Mouse (Mus musculus) limb, embryonic 14.5 days (tissue): ENCODE data around the gene Inca1. TPM values are rescaled to one million over a fixed set of nuclear protein-coding genes. Genes with fewer than 3 reads are reported as not detected.

Experiments
- ATAC-seq: fragments of 200-750 bp; cut with Nextera tagmentation; 2 replicates; pipeline ENCODE4 v1.8.0; 2017; ENCODE audit warnings: low read depth, moderate number of reproducible peaks, moderate TSS enrichment; ENCODE audit not compliant: low FRiP score
- DNase-seq: peaks from one replicate; pipeline ENCODE4 v3.0.0-alpha.2; 2015; ENCODE audit warnings: low spot score
- H3K27ac ChIP-seq: fragments of 300-500 bp; sonication (generic); replicated peaks from 2 replicates; pipeline ENCODE4 v1.5.1; 2014; ENCODE audit warnings: low read depth, mild to moderate bottlenecking, low read length, moderate library complexity, mixed read lengths
- H3K27me3 ChIP-seq: fragments of 300-500 bp; sonication (generic); 2 replicates; pipeline ENCODE4 v1.6.1; 2014; ENCODE audit warnings: low read length, mixed read lengths; ENCODE audit not compliant: control insufficient read depth, insufficient read depth
- H3K36me3 ChIP-seq: fragments of 300-500 bp; sonication (generic); 2 replicates; pipeline ENCODE4 v1.6.1; 2014; ENCODE audit warnings: mild to moderate bottlenecking, low read length, moderate library complexity, mixed read lengths; ENCODE audit not compliant: control insufficient read depth, insufficient read depth
- H3K4me1 ChIP-seq: fragments of 300-500 bp; sonication (generic); 2 replicates; pipeline ENCODE4 v1.6.1; 2014; ENCODE audit warnings: antibody characterized with exemption, low read length, mixed read lengths; ENCODE audit not compliant: control insufficient read depth, insufficient read depth
- H3K4me2 ChIP-seq: fragments of 300-500 bp; sonication (generic); replicated peaks from 2 replicates; pipeline ENCODE4 v1.6.1; 2014; ENCODE audit warnings: low read depth, mild to moderate bottlenecking, low read length, moderate library complexity; ENCODE audit not compliant: severe bottlenecking
- H3K4me3 ChIP-seq: fragments of 300-500 bp; sonication (generic); replicated peaks from 2 replicates; pipeline ENCODE4 v1.5.1; 2014; ENCODE audit warnings: low read length
- H3K9ac ChIP-seq: fragments of 300-500 bp; sonication (generic); 2 replicates; pipeline ENCODE4 v1.6.1; 2014; ENCODE audit warnings: mild to moderate bottlenecking, low read depth, low read length, moderate library complexity; ENCODE audit not compliant: severe bottlenecking
- H3K9me3 ChIP-seq: fragments of 300-500 bp; sonication (generic); 2 replicates; pipeline ENCODE4 v1.6.1; 2016; ENCODE audit warnings: low read length; ENCODE audit not compliant: control insufficient read depth
- POLR2A ChIP-seq: fragments of 200-500 bp; IDR thresholded peaks from 2 replicates; pipeline ENCODE4 v1.8.0; 2012; ENCODE audit warnings: inconsistent platforms, mild to moderate bottlenecking, moderate library complexity, borderline replicate concordance; ENCODE audit not compliant: insufficient read depth, insufficient read length; ENCODE audit errors: extremely low read depth
- WGBS: fragments of 180-500 bp; shearing (Covaris S2); extraction: QIAGEN DNeasy Blood & Tissue Kit; methylation state at CpG from one replicate; pipeline ENCODE4 v1.1.7; 2014; 5-methylcytosine and 5-hydroxymethylcytosine counted together
- polyA plus RNA-seq, 2 experiments: library from polyadenylated mRNA; depleted of rRNA in 1 of 2; stranded (reverse) in 1 of 2; unstranded in 1 of 2; fragments of >200 nt; fragmentation: Nextera tagmentation in 1 of 2; extraction: Ambion mirVana in 1 of 2; gene quantifications; 2 replicates each; pipeline versions ENCODE4 v1.2.1 to v1.2.3; 2012 to 2014

Inca1 gene
- polyA plus RNA-seq, 2 experiments, result 0.81 to 1.3 TPM

- no peaks in the 10 kb centered on the region for H3K27me3 ChIP-seq
- H3K4me2 ChIP-seq, result no peak overlapping the region
- DNase-seq (no peak), ATAC-seq (no peak)
- peaks cover 11% of the 10 kb centered on the region for H3K4me1 ChIP-seq
- no peaks in the 10 kb centered on the region for H3K9me3 ChIP-seq
- no peak overlapping the region for H3K27ac ChIP-seq
- no peak overlapping the region for H3K4me3 ChIP-seq
- H3K9ac ChIP-seq, result no peak overlapping the region
- TF ChIP-seq POLR2A, result no peak
- peaks cover 63% of the 10 kb centered on the region for H3K36me3 ChIP-seq
- WGBS, result 97% methylated on average over 8 of the region's 8 CpGs
Observed at GRCm38 (mm10) chr11:70666687-70667086, 33.3 kb downstream of the Inca1 start.

DNA sequence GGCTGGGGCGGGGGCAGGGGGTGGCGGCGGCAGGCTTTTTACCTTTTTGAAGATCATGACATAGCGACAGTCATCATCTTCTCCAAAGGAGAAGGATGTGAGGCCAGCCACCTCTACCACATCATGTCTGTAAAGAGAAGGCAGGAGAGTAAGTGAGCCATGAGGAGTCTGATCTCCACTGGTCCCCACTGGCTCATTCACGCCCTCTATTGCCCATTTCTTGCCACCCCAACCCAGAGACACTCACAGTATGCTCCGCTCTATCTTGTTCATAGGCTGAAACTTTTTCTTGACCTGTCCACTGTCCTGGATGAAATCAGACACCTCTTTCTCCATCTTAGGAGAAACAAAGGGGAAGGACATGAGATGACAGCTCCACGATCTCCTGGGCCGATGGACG is 35.2 kb downstream of the Inca1 start:
- no peak for TF ChIP-seq POLR2A
- Histone ChIP-seq H3K4me3 (no peak overlapping the region), H3K36me3 (peaks cover 64% of the 10 kb centered on the region), H3K4me2 (no peak overlapping the region), H3K9ac (no peak overlapping the region), H3K4me1 (peaks cover 9% of the 10 kb centered on the region), H3K27ac (no peak overlapping the region), H3K27me3 (no peaks in the 10 kb centered on the region), H3K9me3 (no peaks in the 10 kb centered on the region)
- ATAC-seq, result no peak
- no peak for DNase-seq
- WGBS, result 94% methylated on average over 9 of the region's 9 CpGs

DNA sequence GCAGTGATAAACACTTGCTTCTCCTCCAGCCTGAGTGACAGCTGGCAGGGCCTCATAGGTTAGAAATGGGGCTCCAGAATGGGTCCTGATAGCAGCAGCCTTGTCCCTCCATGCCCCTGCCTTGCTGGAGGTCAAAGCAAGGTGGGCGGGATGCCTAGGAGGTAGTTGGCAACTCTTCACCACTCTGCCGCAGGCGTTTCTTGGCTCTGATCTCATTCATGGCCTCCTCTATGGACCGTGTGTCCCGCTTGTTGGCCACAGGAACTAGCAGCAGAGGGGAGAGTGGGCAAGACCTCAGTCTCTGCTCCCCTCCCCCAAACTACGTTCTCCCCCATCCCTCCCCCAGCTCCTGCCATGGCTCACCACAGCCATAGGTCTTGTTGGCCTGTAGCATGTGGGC is 36.0 kb downstream of the Inca1 start:
- no peak for DNase-seq
- WGBS, result 80% methylated on average over 6 of the region's 6 CpGs
- Histone ChIP-seq H3K27ac (no peak overlapping the region), H3K9me3 (no peaks in the 10 kb centered on the region), H3K27me3 (no peaks in the 10 kb centered on the region), H3K4me2 (no peak overlapping the region), H3K36me3 (peaks cover 64% of the 10 kb centered on the region), H3K4me3 (no peak overlapping the region), H3K4me1 (peaks cover 9% of the 10 kb centered on the region), H3K9ac (no peak overlapping the region)
- no peak for ATAC-seq
- no peak for TF ChIP-seq POLR2A

GRCm38 (mm10) chr11:70663101-70663500 is 36.9 kb downstream of the Inca1 start:
- no peaks in the 10 kb centered on the region for H3K9me3 ChIP-seq
- H3K4me2 ChIP-seq, result no peak overlapping the region
- H3K36me3 ChIP-seq, result peaks cover 64% of the 10 kb centered on the region

DNA sequence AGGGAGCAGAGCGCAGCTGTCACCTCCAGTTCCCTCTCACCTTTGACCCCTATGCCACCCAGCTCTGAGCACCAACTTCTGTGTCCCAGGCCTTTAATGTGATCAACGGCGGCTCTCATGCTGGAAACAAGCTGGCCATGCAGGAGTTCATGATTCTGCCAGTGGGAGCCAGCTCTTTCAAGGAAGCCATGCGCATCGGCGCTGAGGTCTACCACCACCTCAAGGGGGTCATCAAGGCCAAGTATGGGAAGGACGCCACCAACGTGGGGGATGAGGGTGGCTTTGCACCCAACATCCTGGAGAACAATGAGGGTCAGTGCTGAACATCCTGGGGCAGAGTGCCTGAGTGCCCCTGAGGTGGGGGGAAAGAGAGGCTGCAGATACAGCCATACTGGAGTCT is 39.4 kb downstream of the Inca1 start:
- no peaks in the 10 kb centered on the region for H3K27me3 ChIP-seq
- no peak overlapping the region for H3K4me2 ChIP-seq
- no peak for TF ChIP-seq POLR2A
- H3K4me1 ChIP-seq, result peaks cover 19% of the 10 kb centered on the region
- DNase-seq, result no peak
- H3K27ac ChIP-seq, result no peak overlapping the region
- H3K36me3 ChIP-seq, result peaks cover 45% of the 10 kb centered on the region
- no peak overlapping the region for H3K9ac ChIP-seq
- WGBS, result 90% methylated on average over 8 of the region's 8 CpGs
- H3K9me3 ChIP-seq, result no peaks in the 10 kb centered on the region
- ATAC-seq, result no peak
- no peak overlapping the region for H3K4me3 ChIP-seq

More at GRCm38 (mm10) chr11:70663101-70663500, 36.9 kb downstream of the Inca1 start:
- no peak overlapping the region for H3K4me3 ChIP-seq
- TF ChIP-seq POLR2A, result no peak
- ATAC-seq (no peak), DNase-seq (no peak)
- H3K27ac ChIP-seq, result no peak overlapping the region
- WGBS, result 93% methylated on average over 8 of the region's 8 CpGs
- peaks cover 9% of the 10 kb centered on the region for H3K4me1 ChIP-seq
- no peak overlapping the region for H3K9ac ChIP-seq
- H3K27me3 ChIP-seq, result no peaks in the 10 kb centered on the region

- H3K9ac ChIP-seq, result no peak overlapping the region
- WGBS, result 71% methylated on average over 8 of the region's 8 CpGs
Observed at GRCm38 (mm10) chr11:70658942-70659341, 41.0 kb downstream of the Inca1 start.

More at GRCm38 (mm10) chr11:70658942-70659341, 41.0 kb downstream of the Inca1 start:
- Histone ChIP-seq H3K4me3 (no peak overlapping the region), H3K27me3 (no peaks in the 10 kb centered on the region), H3K36me3 (peaks cover 28% of the 10 kb centered on the region), H3K9me3 (no peaks in the 10 kb centered on the region), H3K4me1 (peaks cover 19% of the 10 kb centered on the region), H3K27ac (no peak overlapping the region), H3K4me2 (no peak overlapping the region)
- ATAC-seq, result no peak
- TF ChIP-seq POLR2A, result no peak
- no peak for DNase-seq
